Mouse (Mus musculus): ENCODE measurements around the gene Fancf.

DNA sequence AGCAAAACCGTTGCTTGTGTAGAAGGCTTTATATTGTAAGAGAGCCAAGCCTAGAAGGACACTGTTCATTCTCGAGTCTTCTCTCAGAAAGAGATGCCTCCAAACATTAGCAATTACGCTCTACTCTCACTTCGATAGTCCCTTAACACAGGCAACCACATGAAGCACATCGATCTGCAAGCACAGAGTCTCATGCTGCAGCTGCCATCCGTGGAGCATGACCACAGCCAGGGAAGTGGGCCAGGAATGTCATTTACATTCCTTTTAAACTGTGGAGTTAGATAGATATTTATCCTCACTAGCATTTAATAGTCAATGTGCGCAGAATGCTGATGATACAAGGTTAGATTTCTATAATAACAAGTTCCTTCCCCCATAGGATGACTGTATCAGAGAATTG, 21.6 kb downstream of the Fancf start:
- TF ChIP-seq POLR2A (IDR thresholded peaks at IDR 0.05; ENCODE audit: insufficient read length, low read depth) (no peak), MYOG (IDR thresholded peaks at IDR 0.05; ENCODE audit: control insufficient read depth in 1 of 3, insufficient read depth in 1 of 3, insufficient read length in 2 of 3, low read depth in 2 of 3) (peak; percentile 30 to 78 (median 62)), SRF (IDR thresholded peaks at IDR 0.05; ENCODE audit: control insufficient read depth, insufficient read length, low read depth) (no peak), MAX (IDR thresholded peaks at IDR 0.05; ENCODE audit: low read depth) (no peak), CEBPB (IDR thresholded peaks at IDR 0.05; ENCODE audit: insufficient read depth, poor library complexity, severe bottlenecking) (no peak), MYOD1 (IDR thresholded peaks at IDR 0.05; ENCODE audit: control insufficient read depth in 1 of 3, insufficient read length in 2 of 3, low read depth in 2 of 3) (peak in 2 of 3 experiments; percentile 82 to 86), TCF12 (IDR thresholded peaks at IDR 0.05; ENCODE audit: insufficient read depth, poor library complexity, severe bottlenecking) (no peak), TCF3 (IDR thresholded peaks at IDR 0.05; ENCODE audit: insufficient read length, low read depth) (no peak)
